Mouse (Mus musculus) adrenal gland, postnatal 36 days (tissue): Measurements from ENCODE around the gene Ermp1. TPM values are rescaled to one million over a fixed set of nuclear protein-coding genes. Genes with fewer than 3 reads are reported as not detected.
"Not testable (repeated sequence)": the region's sequence is repeated elsewhere in the genome, so short reads cannot be mapped to it uniquely, and the experiment has no call there.

Experiments
- DNase-seq, 2 experiments: peaks; one replicate each; pipeline ENCODE4 v3.0.0; 2021; ENCODE audit warnings: mixed read lengths in 1 of 2
- total RNA-seq, 2 experiments: library from RNA; stranded (reverse); gene quantifications; 2 replicates each; pipeline ENCODE4 v1.2.3; 2021

Gene Ermp1
- total RNA-seq, 2 experiments from 2014 or later, result 54.2 to 60.9 TPM

- DNase-seq, result peak; percentile 31 to 39
These were observed 44.5 kb downstream of the Ermp1 start for GRCm38 (mm10) chr19:29603548-29604353.

- DNase-seq, result no peak
These were observed 49.2 kb downstream of the Ermp1 start for GRCm38 (mm10) chr19:29598981-29599380.

- DNase-seq, result peak; percentile 12 to 32
These were observed 51.2 kb downstream of the Ermp1 start for GRCm38 (mm10) chr19:29596985-29597384.

- DNase-seq, result no peak
These were observed 51.9 kb downstream of the Ermp1 start for GRCm38 (mm10) chr19:29596276-29596675.

- DNase-seq, result not testable (repeated sequence)
These were observed 54.4 kb downstream of the Ermp1 start for GRCm38 (mm10) chr19:29593783-29594182.

GRCm38 (mm10) chr19:29583734-29584133 is 64.5 kb downstream of the Ermp1 start:
- DNase-seq, result no peak

GRCm38 (mm10) chr19:29582439-29582838 is 65.8 kb downstream of the Ermp1 start:
- DNase-seq, result no peak

GRCm38 (mm10) chr19:29566512-29566911 is 81.7 kb downstream of the Ermp1 start:
- no peak for DNase-seq

GRCm38 (mm10) chr19:29563258-29563779 is 84.9 kb downstream of the Ermp1 start:
- peak; percentile 56 to 66 for DNase-seq

GRCm38 (mm10) chr19:29562603-29563002 is 85.6 kb downstream of the Ermp1 start:
- no peak for DNase-seq

GRCm38 (mm10) chr19:29562166-29562565 is 86.0 kb downstream of the Ermp1 start:
- DNase-seq, result no peak

Other genes starting within 250 kb of the Ermp1 start
- gene Pdcd1lg2, start 237.5 kb downstream of the Ermp1 start, total RNA-seq, result not detected
- gene Ric1, start 126.1 kb downstream of the Ermp1 start, total RNA-seq, result 10 to 100 TPM; 32.5 to 33.9 TPM
- gene Mlana, start 49.4 kb upstream of the Ermp1 start, total RNA-seq, result not detected
- gene 9930021J03Rik, start 157.6 kb upstream of the Ermp1 start, total RNA-seq, result 10 to 100 TPM; 16.3 to 16.6 TPM
- gene Ranbp6, start 164.6 kb upstream of the Ermp1 start, total RNA-seq, result 10 to 100 TPM; 15.1 to 16.8 TPM